Mouse (Mus musculus) embryo, embryonic 11.5 days (tissue): ENCODE data around the gene Mrps23.

Experiments used
- DNase-seq: peaks from one replicate; pipeline ENCODE4 v3.0.0-alpha.2; 2012; ENCODE audit warnings: low read depth, low spot score

The Mrps23 gene

DNA sequence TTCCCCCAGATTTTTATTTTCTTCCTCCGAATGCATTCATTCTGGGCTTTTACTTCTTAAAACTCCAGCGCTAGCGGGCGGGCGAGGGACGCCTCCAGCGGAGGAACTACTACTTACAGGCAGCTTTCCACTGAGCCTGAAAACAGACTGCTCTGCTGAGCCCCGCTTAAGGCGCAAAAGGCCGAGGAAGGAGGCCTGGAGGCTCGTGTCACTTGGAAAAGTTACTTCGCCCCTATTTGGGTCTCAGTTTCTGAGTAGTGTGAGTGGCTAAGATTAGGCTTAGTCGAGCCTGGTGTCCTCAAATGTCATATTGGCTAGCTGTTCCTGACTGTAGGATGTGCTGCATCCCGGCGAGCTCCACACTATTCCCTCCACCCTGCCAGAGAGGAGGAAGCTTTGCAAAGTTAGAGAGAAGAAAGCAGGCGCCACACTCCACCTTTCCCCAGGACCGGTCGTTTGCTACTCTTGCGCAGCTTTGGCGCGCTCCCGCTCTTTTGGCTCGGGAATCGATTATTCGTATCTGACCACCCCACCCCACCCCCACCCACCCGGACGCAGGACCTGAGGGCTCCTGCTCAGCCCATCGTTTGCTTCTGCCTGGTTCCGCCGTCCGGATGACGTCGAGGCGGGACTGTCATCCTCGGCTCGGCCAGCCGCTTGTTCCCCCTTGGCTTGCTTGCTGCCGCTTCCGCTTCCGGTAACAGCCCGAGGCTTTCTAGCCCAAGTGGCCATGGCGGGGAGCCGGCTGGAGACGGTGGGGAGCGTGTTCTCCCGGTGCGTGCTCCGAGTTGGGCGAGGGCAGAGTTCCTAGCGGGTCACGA is at the start of gene Mrps23:
Mrps23 (plus strand) TSS at position 677 of the 821 bp plus-strand sequence.
- peak; percentile 85 for DNase-seq

GRCm38 (mm10) chr11:88154500-88154899 is 49.7 kb upstream of the Mrps23 start:
- DNase-seq, result no peak

DNA sequence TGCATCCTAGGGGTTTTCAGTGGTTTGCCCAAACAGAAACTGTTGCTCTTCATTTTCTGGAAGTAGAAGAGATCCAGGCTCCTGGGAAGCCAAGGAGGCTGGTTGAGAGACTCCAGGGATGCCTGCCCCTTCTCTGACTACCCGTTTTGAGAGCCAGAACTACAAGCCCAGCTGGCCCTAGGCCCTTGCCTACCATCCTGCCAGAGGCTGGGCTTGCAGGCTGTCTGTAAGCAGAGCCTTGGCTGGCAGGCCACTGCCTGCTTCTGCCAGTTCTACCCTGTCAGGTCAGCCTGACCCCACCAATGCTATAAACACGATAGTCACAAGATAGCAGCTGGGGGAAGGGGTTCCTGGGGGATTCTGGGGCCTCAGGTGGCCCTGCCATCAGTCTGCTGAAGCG is 48.7 kb upstream of the Mrps23 start:
- DNase-seq, result no peak

GRCm38 (mm10) chr11:88155998-88156397 is 48.2 kb upstream of the Mrps23 start:
- DNase-seq, result no peak

- DNase-seq, result no peak
Observed at GRCm38 (mm10) chr11:88156403-88156802, 47.8 kb upstream of the Mrps23 start.

- no peak for DNase-seq
Observed at GRCm38 (mm10) chr11:88158842-88159246, 45.3 kb upstream of the Mrps23 start.

- no peak for DNase-seq
Observed at GRCm38 (mm10) chr11:88159389-88159788, 44.8 kb upstream of the Mrps23 start.

DNA sequence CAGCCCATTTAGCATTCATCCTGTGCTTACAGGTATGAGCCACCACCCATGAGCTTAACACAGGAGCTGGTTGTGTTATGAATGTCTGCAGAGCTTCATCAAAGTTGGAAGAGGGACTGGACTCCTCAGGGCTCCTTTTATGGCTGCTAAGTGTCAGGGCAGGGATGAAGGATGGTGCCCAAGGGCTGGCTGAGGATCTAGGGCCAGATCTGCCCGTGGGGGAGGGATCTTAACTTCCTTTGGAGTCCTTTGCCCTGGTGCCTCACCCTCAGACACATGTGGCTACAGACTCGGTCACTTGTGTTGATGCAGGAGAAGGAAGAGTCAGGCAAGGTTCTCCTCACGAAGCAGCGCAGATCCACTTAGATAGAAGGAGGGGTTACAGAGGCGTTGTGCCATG is 43.9 kb upstream of the Mrps23 start:
- no peak for DNase-seq

- DNase-seq, result no peak
Observed at GRCm38 (mm10) chr11:88161051-88161581, 43.1 kb upstream of the Mrps23 start.

DNA sequence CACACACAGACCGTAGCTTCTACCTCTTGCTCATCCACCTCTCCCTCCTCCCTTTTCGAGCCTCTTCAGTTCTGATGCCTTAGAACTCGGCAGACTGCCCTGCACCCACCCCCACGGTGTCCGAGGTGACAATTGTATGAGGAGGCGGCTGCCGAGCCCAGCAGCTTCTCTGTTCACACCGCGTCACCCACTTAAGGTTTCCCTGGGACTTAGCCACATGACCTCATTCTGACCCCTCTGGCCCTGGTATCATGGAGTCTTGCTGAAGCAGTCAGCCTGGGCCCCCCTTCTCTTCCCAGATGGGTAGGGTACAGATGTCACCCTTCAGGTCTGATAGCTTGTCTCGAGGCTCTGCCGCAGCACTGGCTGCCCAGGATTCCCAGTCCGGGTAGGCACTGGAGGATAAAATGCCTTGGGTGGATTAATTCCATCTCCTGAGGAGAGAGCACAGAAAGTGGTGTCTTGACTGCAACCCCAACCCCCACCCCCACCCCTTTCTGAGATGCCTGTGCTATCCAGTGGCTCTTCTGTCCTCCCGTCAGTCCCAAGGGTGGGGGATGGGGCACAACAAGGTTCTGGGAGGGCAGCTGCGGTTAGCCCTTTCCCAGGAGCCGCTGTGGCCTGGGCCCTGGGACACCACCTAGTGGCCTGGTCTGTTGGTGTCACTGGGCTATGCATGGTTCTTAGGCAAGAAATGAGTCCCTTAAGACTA is 42.4 kb upstream of the Mrps23 start:
- DNase-seq, result peak; percentile 78

GRCm38 (mm10) chr11:88162740-88163139 is 41.4 kb upstream of the Mrps23 start:
- DNase-seq, result no peak

GRCm38 (mm10) chr11:88164213-88164723 is 39.9 kb upstream of the Mrps23 start:
- no peak for DNase-seq

DNA sequence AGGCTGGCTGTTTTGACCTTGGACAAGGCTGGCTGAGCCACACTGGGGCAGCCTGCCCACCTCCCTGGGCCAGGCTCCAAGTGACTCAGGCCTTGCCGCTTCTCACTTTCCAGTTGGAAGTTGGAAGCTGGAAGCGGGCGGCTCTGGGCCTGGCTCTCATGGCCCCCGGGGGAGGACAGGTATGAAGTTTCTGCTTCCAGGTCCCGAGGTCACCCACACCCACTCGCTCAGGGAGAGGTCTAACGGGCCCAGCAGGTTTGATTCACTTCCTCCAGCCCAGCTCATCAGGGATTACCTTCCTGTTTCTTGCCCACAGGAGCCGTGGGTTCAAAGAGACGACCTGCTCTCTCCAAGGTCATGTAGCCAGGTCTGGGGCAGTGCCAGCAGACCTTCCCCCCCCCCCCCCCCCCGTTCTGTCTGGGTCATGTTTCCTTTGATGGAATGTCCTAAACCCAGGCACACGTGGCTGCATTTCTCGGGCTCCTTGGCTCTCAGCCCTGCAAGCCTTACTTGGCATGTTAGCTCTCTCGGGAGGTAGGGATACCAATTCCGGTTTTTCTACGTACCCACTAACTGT is 39.3 kb upstream of the Mrps23 start:
- no peak for DNase-seq

DNA sequence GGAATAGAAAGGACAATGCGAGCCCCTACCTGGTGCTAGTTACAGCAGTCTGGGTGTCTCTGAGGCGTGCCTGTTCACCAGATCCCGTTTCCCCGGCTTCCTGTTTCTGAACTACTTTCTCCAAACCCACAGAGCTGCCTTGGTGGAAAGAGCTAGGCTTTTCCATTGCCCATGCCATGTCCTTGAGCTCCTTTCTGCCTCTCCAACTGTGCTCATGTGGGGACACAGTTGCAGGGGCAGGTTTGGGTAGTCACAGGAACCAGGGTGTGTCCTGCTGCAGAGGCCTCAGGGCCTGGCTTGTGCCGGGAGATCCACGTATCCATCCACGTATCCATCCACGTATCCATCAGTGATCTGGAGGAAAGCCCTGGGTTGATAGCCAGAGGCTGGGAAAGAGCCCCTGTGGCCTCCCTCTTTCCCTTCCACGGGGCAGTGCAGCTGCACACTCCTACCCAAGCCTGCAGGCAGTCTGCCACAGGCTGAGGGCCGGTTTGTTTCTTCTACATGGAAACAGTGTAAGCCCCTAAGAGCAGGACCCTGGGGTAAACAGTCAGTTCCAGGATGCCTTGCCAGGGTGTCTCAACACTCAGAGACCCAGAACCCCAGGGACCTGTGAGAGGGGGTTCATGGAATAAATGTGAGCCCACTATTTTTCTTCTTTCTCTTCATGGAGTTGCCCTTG is 38.4 kb upstream of the Mrps23 start:
- no peak for DNase-seq

DNA sequence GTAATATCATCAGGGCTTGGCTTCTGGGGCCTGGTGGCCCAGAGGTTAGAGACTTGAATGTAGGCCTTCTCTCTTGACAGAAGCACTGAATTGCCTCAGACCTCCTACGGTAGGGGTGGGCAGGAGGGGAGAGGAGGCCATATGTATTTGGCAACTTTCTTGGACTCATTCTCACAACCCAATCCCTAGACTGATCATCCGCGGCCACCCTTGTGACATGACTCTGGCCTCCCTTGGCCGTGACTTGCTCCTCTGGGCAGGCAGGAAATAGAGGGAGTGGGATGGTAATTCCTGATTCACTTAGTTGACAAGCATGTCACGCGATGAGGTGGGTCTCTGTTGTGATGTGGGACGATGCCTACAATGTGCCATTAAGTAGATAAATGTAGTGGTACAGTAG is 37.7 kb upstream of the Mrps23 start:
- DNase-seq, result no peak

DNA sequence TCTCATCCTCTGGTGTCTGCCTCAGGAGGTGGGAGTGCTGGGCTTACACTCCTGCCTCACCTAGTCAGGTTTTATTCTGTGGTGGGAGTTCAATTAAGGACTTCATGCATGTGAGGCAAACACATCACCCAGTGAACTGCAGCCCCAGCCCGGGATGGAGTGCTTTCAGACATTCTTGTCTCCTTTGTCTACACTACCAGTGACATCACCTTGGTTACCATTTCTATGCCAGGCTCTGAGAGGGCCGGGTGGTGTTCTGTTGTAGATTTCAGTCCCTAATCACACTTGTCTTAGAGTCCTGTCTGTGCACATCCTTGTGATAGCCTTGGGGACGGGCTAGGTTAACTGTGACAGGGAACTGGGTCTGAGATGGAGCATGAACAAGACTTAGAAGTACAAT is 35.6 kb upstream of the Mrps23 start:
- DNase-seq, result no peak

DNA sequence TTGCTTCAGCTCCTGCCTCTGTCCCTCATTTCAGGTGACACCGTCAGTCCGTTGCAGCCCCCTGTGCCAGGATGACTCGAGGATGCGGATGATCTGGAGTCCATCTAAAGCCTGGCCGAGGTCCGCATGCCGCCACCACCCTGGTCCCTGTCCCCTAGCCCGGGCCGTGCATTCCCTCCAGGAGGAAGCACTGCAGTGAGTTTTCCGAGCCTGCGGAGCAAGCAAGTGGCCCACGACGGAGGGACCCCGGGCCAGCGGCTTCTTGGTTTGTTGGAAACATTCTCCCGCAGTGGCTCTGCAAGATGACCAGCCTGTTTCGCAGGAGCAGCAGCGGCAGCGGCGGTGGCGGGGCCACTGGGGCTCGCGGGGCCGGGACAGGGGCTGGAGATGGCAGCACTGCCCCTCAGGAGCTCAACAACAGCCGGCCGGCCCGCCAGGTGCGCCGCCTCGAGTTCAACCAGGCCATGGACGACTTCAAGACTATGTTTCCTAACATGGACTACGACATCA is 34.6 kb upstream of the Mrps23 start:
- DNase-seq, result no peak

GRCm38 (mm10) chr11:88170606-88171005 is 33.6 kb upstream of the Mrps23 start:
- no peak for DNase-seq

DNA sequence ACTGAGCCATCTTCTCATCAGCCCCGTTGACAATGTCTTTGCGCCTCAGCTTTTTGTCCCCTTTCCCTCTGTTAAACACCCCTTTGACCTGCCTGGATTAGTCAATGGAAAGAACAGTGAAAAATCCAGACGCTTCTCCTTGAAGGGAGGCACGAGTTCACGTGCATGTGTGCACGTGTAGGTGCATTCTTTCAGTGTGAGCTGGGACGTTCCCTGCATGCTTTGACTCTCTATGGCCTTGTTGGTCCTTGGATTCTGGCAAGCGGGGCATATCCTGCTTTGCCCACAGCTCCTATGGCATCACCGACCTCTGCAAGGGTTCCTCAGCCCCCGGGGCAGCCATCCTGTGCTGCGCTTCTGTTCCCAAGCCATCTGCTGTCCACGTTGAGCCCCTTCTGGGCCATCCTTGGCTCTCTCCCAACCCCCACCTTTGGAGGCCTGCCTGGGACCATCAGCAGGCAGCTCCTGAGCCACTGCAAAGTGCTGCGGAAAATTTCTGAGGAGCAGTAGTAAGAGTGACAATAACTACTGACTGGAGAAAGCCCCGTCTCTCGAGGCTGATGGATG is 32.2 kb upstream of the Mrps23 start:
- DNase-seq, result no peak

DNA sequence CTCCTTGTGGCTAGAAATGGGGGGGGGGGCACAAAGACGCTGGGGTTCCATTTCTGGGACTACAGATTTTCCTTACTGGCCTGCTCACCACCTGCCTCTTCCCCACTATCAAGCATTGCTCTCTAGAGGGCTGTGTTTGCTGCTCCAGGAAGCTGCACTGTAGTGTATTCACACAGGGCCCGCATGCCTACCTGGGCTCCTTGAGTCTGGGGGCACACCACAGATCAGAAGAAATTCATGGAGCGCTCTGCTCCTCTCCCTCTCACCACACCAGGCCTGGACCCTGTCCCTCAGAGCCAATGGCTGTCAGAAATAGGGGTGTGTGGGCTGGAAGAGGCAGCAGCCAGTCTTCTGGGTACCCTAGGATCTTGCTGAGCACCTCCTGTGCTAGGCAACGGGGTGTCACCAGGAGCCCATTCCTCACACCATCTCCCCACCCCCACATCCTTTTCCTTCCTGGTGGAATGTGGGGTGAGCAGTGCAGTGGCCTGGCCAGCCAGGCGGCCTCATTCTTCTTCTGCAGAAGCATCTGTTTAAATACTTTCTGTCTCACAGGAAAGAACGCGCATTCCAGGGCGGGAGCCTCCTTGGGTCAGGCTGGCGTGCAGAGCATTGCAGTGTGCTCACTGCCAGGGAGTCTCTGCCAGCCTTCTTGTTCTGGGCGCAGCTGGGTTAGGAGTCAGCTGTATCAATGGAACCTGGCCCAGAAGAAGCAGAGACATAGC is 31.4 kb upstream of the Mrps23 start:
- DNase-seq, result no peak
